Mouse (Mus musculus): ENCODE results near the gene Tmem144. TPM values are rescaled to one million over a fixed set of nuclear protein-coding genes. Genes with fewer than 3 reads are reported as not detected.
A peak's percentile ranks its signal among the peaks of the same experiment; 100 is the strongest.
"Not testable (repeated sequence)": the region's sequence is repeated elsewhere in the genome, so short reads cannot be mapped to it uniquely, and the experiment has no call there.

Tmem144 gene
- polyA plus RNA-seq, 1 experiment from 2014 or later = 1.6 TPM

DNA sequence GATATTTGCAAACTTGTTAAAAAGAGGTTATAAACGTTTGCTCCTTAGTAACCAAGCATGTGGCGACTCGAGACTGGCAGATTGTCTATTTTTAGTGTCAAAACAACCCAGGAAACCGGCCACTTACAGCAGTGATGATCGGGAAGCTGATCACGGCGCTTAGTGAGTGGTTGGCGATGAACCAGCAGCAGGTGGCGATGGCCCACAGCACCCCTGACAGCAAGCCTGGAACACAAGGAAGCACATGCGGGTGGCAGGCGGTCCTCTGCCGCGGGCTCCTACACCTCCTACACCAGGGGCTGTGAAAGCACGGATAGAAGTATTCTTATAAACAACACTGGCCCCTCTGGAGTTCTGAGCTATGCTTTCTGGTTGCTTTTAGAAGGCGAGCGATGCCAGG is 31.4 kb downstream of the Tmem144 start:
- ATAC-seq (replicated peaks) = no peak
- Histone ChIP-seq H3K4me2 (replicated peaks) (no peak overlapping the region), H3K9me3 (no peaks in the 10 kb centered on the region), H3K9ac (replicated peaks) (no peak overlapping the region), H3K36me3 (no peaks in the 10 kb centered on the region), H3K27me3 (no peaks in the 10 kb centered on the region), H3K4me3 (no peak overlapping the region), H3K4me1 (no peaks in the 10 kb centered on the region), H3K27ac (replicated peaks) (no peak overlapping the region)
- 82% methylated on average over 16 of the region's 16 CpGs for WGBS

DNA sequence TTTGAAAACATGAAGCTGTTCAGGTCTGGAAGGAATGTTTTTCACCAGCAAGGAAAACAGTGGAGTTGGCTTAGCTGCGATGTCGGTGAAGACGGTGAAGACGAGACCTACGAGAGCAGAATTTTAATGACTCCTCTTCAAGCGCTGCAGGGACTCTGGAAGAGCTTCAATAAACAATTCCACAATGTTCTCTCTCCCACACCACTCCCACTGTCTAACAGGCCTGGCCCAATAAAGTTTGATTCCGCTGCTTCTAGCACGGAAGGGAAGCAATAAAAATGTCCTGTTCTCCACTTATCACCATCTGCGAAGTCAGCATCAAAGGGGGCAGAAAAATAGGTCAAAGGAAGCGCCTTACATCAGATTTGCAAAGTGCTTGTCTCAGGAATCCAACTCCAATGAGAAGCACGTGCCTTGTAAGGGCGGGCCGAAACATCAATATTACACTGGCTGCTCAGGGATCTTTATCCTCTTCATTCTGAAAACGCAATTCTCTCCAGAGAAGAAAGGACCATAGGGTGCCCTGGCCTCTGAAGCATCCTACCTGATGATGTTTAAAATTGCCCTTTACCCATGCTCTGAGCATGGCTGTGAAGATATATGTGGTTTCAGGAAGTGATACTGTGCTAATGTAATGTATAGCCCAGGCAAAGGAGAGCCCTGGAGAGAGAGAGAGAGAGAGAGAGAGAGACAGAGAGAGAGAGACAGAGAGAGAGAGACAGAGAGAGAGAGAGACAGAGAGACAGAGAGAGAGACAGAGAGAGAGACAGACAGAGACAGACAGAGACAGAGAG is 34.2 kb downstream of the Tmem144 start:
- H3K27ac ChIP-seq (replicated peaks) = no peak overlapping the region
- no peak overlapping the region for H3K9ac ChIP-seq (replicated peaks)
- H3K4me1 ChIP-seq = no peaks in the 10 kb centered on the region
- H3K9me3 ChIP-seq = no peaks in the 10 kb centered on the region
- ATAC-seq (replicated peaks) = no peak
- WGBS = 61% methylated on average over 14 of the region's 14 CpGs
- no peaks in the 10 kb centered on the region for H3K36me3 ChIP-seq
- H3K4me2 ChIP-seq (replicated peaks) = no peak overlapping the region
- H3K4me3 ChIP-seq = no peak overlapping the region
- H3K27me3 ChIP-seq = no peaks in the 10 kb centered on the region

DNA sequence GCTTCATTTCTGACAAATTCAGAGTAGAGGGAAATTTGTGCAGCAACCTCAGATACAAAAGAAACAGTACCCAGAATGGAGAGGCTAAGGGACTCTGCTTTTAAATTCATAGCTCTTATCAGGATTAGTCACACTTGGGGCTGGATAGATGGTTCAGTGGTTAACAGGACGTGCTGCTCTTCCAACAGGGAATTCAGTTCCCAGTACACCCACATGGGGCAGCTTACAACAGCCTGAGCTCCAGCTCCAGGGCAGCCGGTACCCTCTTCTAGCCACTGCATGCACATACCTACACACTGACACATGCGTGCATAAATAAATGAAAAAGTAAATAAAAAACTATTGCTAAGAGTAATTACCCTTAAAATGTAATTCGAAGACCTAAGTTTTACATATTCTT is 36.3 kb downstream of the Tmem144 start:
- no peaks in the 10 kb centered on the region for H3K4me1 ChIP-seq
- H3K36me3 ChIP-seq = no peaks in the 10 kb centered on the region
- H3K9ac ChIP-seq (replicated peaks) = no peak overlapping the region
- ATAC-seq (replicated peaks) = no peak
- no peaks in the 10 kb centered on the region for H3K9me3 ChIP-seq
- H3K4me2 ChIP-seq (replicated peaks) = no peak overlapping the region
- H3K4me3 ChIP-seq = no peak overlapping the region
- no peaks in the 10 kb centered on the region for H3K27me3 ChIP-seq
- H3K27ac ChIP-seq (replicated peaks) = no peak overlapping the region
- WGBS = 79% methylated on average over 4 of the region's 4 CpGs

DNA sequence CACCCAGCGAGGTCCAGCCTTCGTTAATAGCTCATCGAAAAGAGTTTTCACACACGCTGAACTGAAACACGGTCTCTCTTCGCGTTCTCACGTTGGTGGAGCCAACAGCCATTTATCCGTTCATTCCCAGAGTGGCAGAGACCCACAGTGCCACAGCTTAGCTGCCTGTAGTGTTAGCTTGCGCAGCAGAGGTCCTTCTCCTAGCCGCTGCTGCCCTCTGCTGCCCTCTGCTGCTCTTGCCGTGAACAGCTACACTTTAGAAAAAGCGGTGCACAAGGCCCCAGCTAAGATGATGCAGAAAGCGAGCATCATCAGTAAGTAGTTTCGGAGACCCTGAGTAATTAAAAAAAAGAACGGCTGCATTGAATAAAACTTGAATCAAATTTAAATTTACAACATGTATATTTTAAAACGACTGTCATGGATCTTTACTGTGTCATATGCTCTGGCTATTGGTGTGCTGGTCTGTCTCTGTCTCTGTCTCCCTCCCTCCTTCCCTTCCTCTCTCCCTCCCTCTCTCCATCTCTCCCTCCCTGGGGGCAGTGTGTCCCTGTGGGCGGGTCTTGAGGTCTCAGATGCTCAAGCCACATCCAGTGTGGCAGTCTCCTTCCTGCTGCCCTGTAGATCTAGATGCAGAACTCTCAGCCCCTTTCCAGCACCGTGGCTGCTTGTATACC is 38.6 kb downstream of the Tmem144 start:
- Histone ChIP-seq H3K4me2 (replicated peaks) (peak overlapping the region; percentile 31), H3K36me3 (no peaks in the 10 kb centered on the region), H3K4me1 (no peaks in the 10 kb centered on the region), H3K9ac (replicated peaks) (no peak overlapping the region), H3K4me3 (no peak overlapping the region), H3K27ac (replicated peaks) (no peak overlapping the region), H3K9me3 (no peaks in the 10 kb centered on the region), H3K27me3 (no peaks in the 10 kb centered on the region)
- peak; percentile 90 for ATAC-seq (replicated peaks)
- 23% methylated on average over 19 of the region's 19 CpGs for WGBS

DNA sequence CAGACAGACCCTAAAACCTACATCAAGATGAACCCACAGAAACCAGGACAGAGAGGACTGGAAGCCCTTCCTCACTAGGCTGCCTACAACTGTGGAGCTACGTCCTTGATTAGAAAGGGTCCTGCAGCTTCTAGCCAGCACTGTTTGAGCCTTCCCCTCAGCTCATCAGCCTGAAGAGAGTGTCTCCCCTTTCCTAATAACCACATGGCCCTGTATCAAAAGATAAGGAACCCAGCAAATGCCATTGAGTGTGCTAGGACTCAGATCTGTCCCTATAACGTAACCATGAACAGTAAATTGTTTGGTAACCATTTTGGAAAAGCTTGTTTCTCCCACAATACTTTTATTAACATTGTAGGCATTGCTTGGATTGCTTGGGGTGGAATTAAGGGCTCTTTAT is 40.5 kb downstream of the Tmem144 start:
- no peak overlapping the region for H3K4me2 ChIP-seq (replicated peaks)
- no peak for ATAC-seq (replicated peaks)
- H3K4me3 ChIP-seq = no peak overlapping the region
- no peak overlapping the region for H3K9ac ChIP-seq (replicated peaks)
- no peaks in the 10 kb centered on the region for H3K4me1 ChIP-seq
- WGBS = 82% methylated on average over 2 of the region's 2 CpGs
- no peaks in the 10 kb centered on the region for H3K36me3 ChIP-seq
- no peak overlapping the region for H3K27ac ChIP-seq (replicated peaks)
- H3K9me3 ChIP-seq = no peaks in the 10 kb centered on the region
- H3K27me3 ChIP-seq = no peaks in the 10 kb centered on the region

DNA sequence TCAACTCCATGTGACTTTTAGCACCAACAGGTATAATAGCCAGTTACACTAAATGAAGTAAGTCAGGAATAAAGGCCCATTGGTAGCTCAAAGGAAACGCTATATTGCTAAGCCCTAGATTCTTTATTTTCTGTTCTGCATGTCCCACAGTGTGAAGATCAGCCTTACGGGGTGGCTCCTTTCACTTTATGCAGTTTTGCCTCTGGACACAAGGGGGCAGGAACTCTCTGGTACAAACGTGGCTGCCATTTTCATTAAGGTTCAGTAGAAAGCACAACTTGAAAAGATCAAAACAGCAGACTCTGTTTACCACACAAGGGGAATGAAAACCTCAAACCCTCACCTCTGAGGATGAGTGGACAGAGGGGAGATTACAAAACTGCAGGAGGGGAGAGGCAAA is 40.9 kb downstream of the Tmem144 start:
- Histone ChIP-seq H3K36me3 (no peaks in the 10 kb centered on the region), H3K9me3 (no peaks in the 10 kb centered on the region), H3K27ac (replicated peaks) (no peak overlapping the region), H3K9ac (replicated peaks) (no peak overlapping the region), H3K4me3 (no peak overlapping the region), H3K4me1 (no peaks in the 10 kb centered on the region), H3K27me3 (no peaks in the 10 kb centered on the region), H3K4me2 (replicated peaks) (no peak overlapping the region)
- WGBS = 46% methylated on average over 3 of the region's 3 CpGs
- ATAC-seq (replicated peaks) = no peak

DNA sequence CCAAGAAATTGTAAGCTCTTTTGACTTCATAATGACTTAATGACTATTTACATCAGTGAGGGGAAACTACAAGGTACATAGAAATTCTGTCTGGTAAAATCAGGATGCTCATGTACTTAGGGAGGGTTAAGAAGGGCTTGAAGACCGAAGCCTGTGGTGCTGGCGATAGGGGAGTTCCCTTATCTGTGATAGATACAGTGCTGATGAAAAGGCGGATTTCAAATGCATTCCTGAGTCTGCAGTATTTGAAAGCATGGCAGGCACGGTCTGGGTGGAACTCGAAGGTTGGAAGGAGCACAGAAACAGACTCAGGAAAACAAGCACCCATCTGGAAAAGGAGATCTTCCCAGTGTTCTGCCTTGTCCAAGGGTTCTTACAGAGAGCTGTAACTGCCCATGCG is 42.0 kb downstream of the Tmem144 start:
- no peak for ATAC-seq (replicated peaks)
- H3K9ac ChIP-seq (replicated peaks) = no peak overlapping the region
- no peaks in the 10 kb centered on the region for H3K27me3 ChIP-seq
- no peak overlapping the region for H3K4me3 ChIP-seq
- H3K9me3 ChIP-seq = no peaks in the 10 kb centered on the region
- H3K27ac ChIP-seq (replicated peaks) = no peak overlapping the region
- no peaks in the 10 kb centered on the region for H3K36me3 ChIP-seq
- H3K4me2 ChIP-seq (replicated peaks) = no peak overlapping the region
- 77% methylated on average over 6 of the region's 6 CpGs for WGBS
- no peaks in the 10 kb centered on the region for H3K4me1 ChIP-seq

DNA sequence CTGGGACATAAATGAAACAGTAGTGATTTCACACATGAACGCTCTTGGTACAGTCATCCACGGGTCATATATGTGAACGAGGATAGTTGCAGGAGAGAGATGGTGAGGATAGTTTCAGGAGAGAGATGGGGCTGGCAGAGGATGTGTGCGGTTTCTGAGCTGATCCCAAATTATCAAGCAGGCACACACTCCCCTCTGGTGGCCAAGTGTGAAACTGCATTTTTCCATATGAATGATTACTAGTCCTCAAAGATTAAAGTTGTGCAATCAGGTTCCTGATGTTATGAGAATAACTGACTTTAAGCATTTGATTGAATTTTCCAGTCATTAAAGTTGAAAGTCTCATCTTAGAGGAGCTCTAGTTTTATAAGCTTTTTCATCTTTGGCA is 43.4 kb downstream of the Tmem144 start:
- H3K36me3 ChIP-seq = no peaks in the 10 kb centered on the region
- WGBS = 11% methylated on average over 4 of the region's 4 CpGs
- peak; percentile 82 for ATAC-seq (replicated peaks)
- no peaks in the 10 kb centered on the region for H3K4me1 ChIP-seq
- no peak overlapping the region for H3K4me3 ChIP-seq
- no peak overlapping the region for H3K9ac ChIP-seq (replicated peaks)
- no peaks in the 10 kb centered on the region for H3K9me3 ChIP-seq
- no peaks in the 10 kb centered on the region for H3K27me3 ChIP-seq
- no peak overlapping the region for H3K4me2 ChIP-seq (replicated peaks)
- H3K27ac ChIP-seq (replicated peaks) = no peak overlapping the region

DNA sequence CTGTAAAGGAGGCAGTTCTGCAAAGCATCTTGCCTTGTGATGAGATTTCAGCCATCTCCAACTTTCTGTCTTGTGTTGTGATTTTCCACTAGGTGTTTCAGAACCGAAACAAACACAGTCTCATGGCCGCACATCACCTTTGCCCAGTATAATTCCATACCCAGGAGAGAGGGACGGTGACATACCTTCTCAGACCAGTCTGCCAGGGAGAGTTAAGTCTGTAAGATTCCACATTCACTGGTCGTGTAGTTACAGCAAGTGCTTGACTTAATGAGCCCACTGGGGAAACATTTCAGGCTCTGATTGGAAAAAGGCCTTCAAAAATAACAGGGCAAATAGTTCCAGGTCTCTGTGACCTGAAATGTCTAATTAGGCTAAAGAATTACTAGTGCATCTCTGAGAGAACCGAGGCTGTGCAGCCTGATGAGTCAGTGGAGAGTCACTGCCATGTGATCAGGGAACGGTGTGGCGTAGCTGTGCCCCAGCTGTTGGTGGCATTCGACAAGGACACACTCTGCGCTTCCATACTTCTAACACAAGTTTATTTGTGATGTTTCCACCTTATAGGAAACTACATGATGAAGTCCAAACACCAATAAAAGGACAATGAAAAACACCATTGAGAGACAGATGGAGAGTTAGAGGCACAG is 43.9 kb downstream of the Tmem144 start:
- Histone ChIP-seq H3K4me2 (replicated peaks) (no peak overlapping the region), H3K4me1 (no peaks in the 10 kb centered on the region), H3K4me3 (no peak overlapping the region), H3K27me3 (no peaks in the 10 kb centered on the region), H3K9me3 (no peaks in the 10 kb centered on the region), H3K9ac (replicated peaks) (no peak overlapping the region), H3K27ac (replicated peaks) (no peak overlapping the region), H3K36me3 (no peaks in the 10 kb centered on the region)
- peak; percentile 59; the same call in 1 of the 2 replicates for ATAC-seq (replicated peaks)
- WGBS = 78% methylated on average over 9 of the region's 9 CpGs

DNA sequence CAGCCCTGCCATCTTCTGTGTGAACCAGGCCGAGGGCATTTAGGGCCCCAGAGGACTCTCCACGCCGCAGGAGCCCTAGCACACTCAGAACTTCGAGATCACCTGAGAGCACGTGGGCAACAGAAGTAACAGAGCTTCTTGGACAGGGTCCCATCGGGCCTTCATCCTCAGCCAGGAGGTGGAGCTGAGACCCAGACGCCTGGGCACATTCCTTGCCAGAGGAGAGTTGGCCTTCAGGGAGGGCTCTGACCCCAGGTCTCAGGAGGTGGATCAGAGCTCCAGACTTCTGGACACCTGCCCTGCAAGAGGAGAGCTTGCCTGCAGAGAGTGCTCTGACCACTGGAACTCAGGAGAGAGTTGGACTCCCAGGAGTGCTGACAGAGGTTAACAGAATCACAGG is 51.8 kb downstream of the Tmem144 start:
- not testable (repeated sequence) for H3K9ac ChIP-seq (replicated peaks); H3K4me3 ChIP-seq; H3K4me1 ChIP-seq; H3K36me3 ChIP-seq; ATAC-seq (replicated peaks); H3K9me3 ChIP-seq; H3K27me3 ChIP-seq; H3K27ac ChIP-seq (replicated peaks); H3K4me2 ChIP-seq (replicated peaks)
- WGBS = 92% methylated on average over 7 of the region's 7 CpGs

DNA sequence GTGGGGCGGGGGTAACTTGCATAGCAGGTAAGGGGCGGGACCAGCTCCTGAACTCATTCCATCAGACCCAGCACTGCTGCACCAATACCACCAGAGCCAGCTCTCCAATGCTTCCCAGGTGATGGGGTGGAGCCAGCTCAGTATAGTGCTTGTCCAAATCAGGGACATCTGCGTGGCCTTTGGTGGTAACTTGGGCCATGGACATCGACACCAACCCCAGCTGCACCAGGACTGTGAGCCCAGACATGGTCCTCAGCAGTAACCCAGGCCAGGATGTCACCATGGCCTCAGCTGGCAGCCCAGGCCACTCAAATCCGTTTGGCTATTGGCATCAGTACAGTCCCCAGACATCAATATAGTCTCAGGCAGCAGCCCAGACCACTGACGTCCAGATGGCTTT is 60.3 kb downstream of the Tmem144 start:
- H3K4me1 ChIP-seq = no peaks in the 10 kb centered on the region
- H3K9ac ChIP-seq (replicated peaks) = no peak overlapping the region
- H3K4me3 ChIP-seq = no peak overlapping the region
- H3K9me3 ChIP-seq = no peaks in the 10 kb centered on the region
- ATAC-seq (replicated peaks) = no peak
- H3K27me3 ChIP-seq = no peaks in the 10 kb centered on the region
- H3K36me3 ChIP-seq = no peaks in the 10 kb centered on the region
- H3K27ac ChIP-seq (replicated peaks) = no peak overlapping the region
- no peak overlapping the region for H3K4me2 ChIP-seq (replicated peaks)
- 93% methylated on average over 6 of the region's 6 CpGs for WGBS

DNA sequence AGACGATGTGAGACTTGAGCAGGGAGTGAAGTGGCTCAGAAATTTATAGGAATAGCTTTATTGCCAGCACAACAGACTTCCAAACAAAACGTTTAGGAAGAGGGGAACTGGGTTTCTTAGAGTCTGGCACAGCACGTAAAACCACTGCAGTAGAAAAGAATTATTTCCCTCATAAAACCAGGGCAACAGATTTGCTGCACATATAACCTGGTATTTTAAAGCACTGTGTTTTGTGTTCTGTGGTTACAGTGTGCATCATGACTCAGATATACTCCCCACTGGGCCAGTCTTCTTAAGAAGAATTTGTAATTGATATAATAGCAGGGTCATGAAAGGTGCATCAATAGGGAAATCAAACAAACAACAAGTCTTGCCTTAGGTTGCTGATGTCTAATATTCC is 62.2 kb downstream of the Tmem144 start:
- Histone ChIP-seq H3K27ac (replicated peaks) (no peak overlapping the region), H3K9me3 (no peaks in the 10 kb centered on the region), H3K4me1 (no peaks in the 10 kb centered on the region), H3K27me3 (no peaks in the 10 kb centered on the region), H3K4me2 (replicated peaks) (no peak overlapping the region), H3K4me3 (no peak overlapping the region), H3K36me3 (no peaks in the 10 kb centered on the region), H3K9ac (replicated peaks) (no peak overlapping the region)
- ATAC-seq (replicated peaks) = no peak
- WGBS = 67% methylated on average over 3 of the region's 3 CpGs

Data from forebrain, embryonic 15.5 days (tissue).